Mouse (Mus musculus) ES-Bruce4 (cell line): ENCODE results near the gene Dnajc1. TPM values are rescaled to one million over a fixed set of nuclear protein-coding genes. Genes with fewer than 3 reads are reported as not detected.

ENCODE experiments used
- H3K27ac ChIP-seq: 2 replicates; pipeline ENCODE4 v1.5.1; 2012; ENCODE audit warnings: low read length, inconsistent platforms; ENCODE audit not compliant: insufficient read depth
- H3K27me3 ChIP-seq: 2 replicates; pipeline ENCODE4 v1.6.1; 2012; ENCODE audit warnings: mild to moderate bottlenecking, low read length, inconsistent platforms; ENCODE audit not compliant: control insufficient read depth, poor library complexity, insufficient read depth, severe bottlenecking
- H3K36me3 ChIP-seq: 2 replicates; pipeline ENCODE4 v1.6.1; 2012; ENCODE audit warnings: inconsistent platforms, mild to moderate bottlenecking, low read length, moderate library complexity; ENCODE audit not compliant: control insufficient read depth, poor library complexity, insufficient read depth, severe bottlenecking
- H3K4me1 ChIP-seq: one replicate; pipeline ENCODE4 v1.8.1; 2011; ENCODE audit warnings: low read length; ENCODE audit not compliant: control insufficient read depth, insufficient read depth
- H3K4me3 ChIP-seq: 2 replicates; pipeline ENCODE4 v1.5.1; 2011; ENCODE audit warnings: low read depth, mild to moderate bottlenecking, low read length
- H3K9ac ChIP-seq: 2 replicates; pipeline ENCODE4 v1.6.1; 2012; ENCODE audit warnings: low read depth, mild to moderate bottlenecking, inconsistent platforms; ENCODE audit not compliant: poor library complexity, severe bottlenecking
- H3K9me3 ChIP-seq: replicated peaks from 2 replicates; pipeline ENCODE4 v1.6.1; 2012; ENCODE audit warnings: mild to moderate bottlenecking, low read length, inconsistent platforms; ENCODE audit not compliant: control insufficient read depth, poor library complexity, insufficient read depth, severe bottlenecking
- CTCF ChIP-seq: IDR thresholded peaks from one replicate; pipeline ENCODE4 v1.8.1; 2011; ENCODE audit warnings: low read depth, low read length
- EP300 ChIP-seq: IDR thresholded peaks from 2 replicates; pipeline ENCODE4 v1.6.1; 2011; ENCODE audit warnings: low read depth, low read length; ENCODE audit not compliant: insufficient read depth
- POLR2A ChIP-seq: IDR thresholded peaks from one replicate; pipeline ENCODE4 v1.8.1; 2011; ENCODE audit warnings: low read length; ENCODE audit not compliant: insufficient read depth
- polyA plus RNA-seq: library from polyadenylated mRNA; stranded (reverse); fragments of >200 nt; gene quantifications from 2 replicates; pipeline ENCODE4 v1.2.4, GENCODE M21; 2011; ENCODE audit warnings: low read depth; ENCODE audit not compliant: missing spikeins, insufficient read depth, insufficient read length

Dnajc1 gene
- polyA plus RNA-seq, 1 experiment: 14.7 TPM

- no peaks in the 10 kb centered on the region for H3K9me3 ChIP-seq
- H3K27me3 ChIP-seq: no peaks in the 10 kb centered on the region
- H3K4me1 ChIP-seq: peaks cover 2% of the 10 kb centered on the region
- peaks cover 2% of the 10 kb centered on the region; the same call in 1 of the 2 replicates for H3K36me3 ChIP-seq
- TF ChIP-seq CTCF: no peak
- TF ChIP-seq EP300: no peak
- TF ChIP-seq POLR2A: no peak
- H3K9ac ChIP-seq: no peak overlapping the region
- H3K27ac ChIP-seq: no peak overlapping the region
- H3K4me3 ChIP-seq: no peak overlapping the region
Measured at GRCm38 (mm10) chr2:18181631-18182030, 211.0 kb downstream of the Dnajc1 start.

GRCm38 (mm10) chr2:18180323-18180722, 212.3 kb downstream of the Dnajc1 start:
- Histone ChIP-seq H3K36me3 (peaks cover 2% of the 10 kb centered on the region; the same call in 1 of the 2 replicates), H3K27me3 (no peaks in the 10 kb centered on the region), H3K4me1 (no peaks in the 10 kb centered on the region), H3K9ac (no peak overlapping the region), H3K9me3 (no peaks in the 10 kb centered on the region), H3K27ac (no peak overlapping the region), H3K4me3 (no peak overlapping the region)
- TF ChIP-seq CTCF: no peak
- TF ChIP-seq POLR2A: no peak
- no peak for TF ChIP-seq EP300

- no peaks in the 10 kb centered on the region for H3K4me1 ChIP-seq
- H3K27ac ChIP-seq: no peak overlapping the region
- H3K27me3 ChIP-seq: no peaks in the 10 kb centered on the region
- no peaks in the 10 kb centered on the region; the same call in 1 of the 2 replicates for H3K36me3 ChIP-seq
- H3K9ac ChIP-seq: no peak overlapping the region
- no peak overlapping the region for H3K4me3 ChIP-seq
- no peaks in the 10 kb centered on the region for H3K9me3 ChIP-seq
- TF ChIP-seq POLR2A (no peak), EP300 (no peak), CTCF (no peak)
Measured at GRCm38 (mm10) chr2:18176235-18176634, 216.4 kb downstream of the Dnajc1 start.

- Histone ChIP-seq H3K27ac (no peak overlapping the region), H3K4me1 (no peaks in the 10 kb centered on the region), H3K9ac (no peak overlapping the region), H3K9me3 (no peaks in the 10 kb centered on the region), H3K4me3 (no peak overlapping the region), H3K36me3 (no peaks in the 10 kb centered on the region; the same call in 1 of the 2 replicates), H3K27me3 (no peaks in the 10 kb centered on the region)
- TF ChIP-seq CTCF: no peak
- no peak for TF ChIP-seq EP300
- no peak for TF ChIP-seq POLR2A
Measured at GRCm38 (mm10) chr2:18175234-18175633, 217.4 kb downstream of the Dnajc1 start.

GRCm38 (mm10) chr2:18169174-18169948, 223.3 kb downstream of the Dnajc1 start:
- Histone ChIP-seq H3K4me3 (no peak overlapping the region), H3K9me3 (no peaks in the 10 kb centered on the region), H3K9ac (no peak overlapping the region), H3K4me1 (no peaks in the 10 kb centered on the region), H3K27ac (no peak overlapping the region), H3K36me3 (peaks cover 2% of the 10 kb centered on the region; the same call in 1 of the 2 replicates), H3K27me3 (no peaks in the 10 kb centered on the region)
- TF ChIP-seq POLR2A: no peak
- TF ChIP-seq EP300: no peak
- TF ChIP-seq CTCF: no peak

- H3K4me1 ChIP-seq: no peaks in the 10 kb centered on the region
- no peaks in the 10 kb centered on the region for H3K27me3 ChIP-seq
- H3K9ac ChIP-seq: no peak overlapping the region
- no peak overlapping the region for H3K4me3 ChIP-seq
- H3K9me3 ChIP-seq: no peaks in the 10 kb centered on the region
- TF ChIP-seq CTCF (no peak), EP300 (no peak), POLR2A (no peak)
- no peak overlapping the region for H3K27ac ChIP-seq
- peaks cover 12% of the 10 kb centered on the region for H3K36me3 ChIP-seq
Measured at GRCm38 (mm10) chr2:18165511-18165910, 227.1 kb downstream of the Dnajc1 start.
